Mouse (Mus musculus) cortical plate, adult 2 months (tissue): ENCODE measurements around the gene Nmrk2. TPM values are rescaled to one million over a fixed set of nuclear protein-coding genes. Genes with fewer than 3 reads are reported as not detected.

Source experiments
- H3K27ac ChIP-seq: fragments of 200-500 bp; 2 replicates; pipeline ENCODE4 v1.5.1; 2012; ENCODE audit warnings: low read length, control low read depth, inconsistent platforms; ENCODE audit not compliant: insufficient read depth
- H3K4me1 ChIP-seq: fragments of 200-500 bp; 2 replicates; pipeline ENCODE4 v1.6.1; 2011; ENCODE audit warnings: low read length; ENCODE audit not compliant: control insufficient read depth, insufficient read depth
- H3K4me3 ChIP-seq: fragments of 200-500 bp; 2 replicates; pipeline ENCODE4 v1.5.1; 2011; ENCODE audit warnings: mild to moderate bottlenecking, low read length, control low read depth; ENCODE audit not compliant: insufficient read depth
- CTCF ChIP-seq: fragments of 200-500 bp; IDR thresholded peaks from 2 replicates; pipeline ENCODE4 v1.5.1; 2011; ENCODE audit warnings: mild to moderate bottlenecking, control low read depth, low read length; ENCODE audit not compliant: insufficient read depth; ENCODE audit errors: extremely low read depth
- POLR2A ChIP-seq: fragments of 200-500 bp; IDR thresholded peaks from 2 replicates; pipeline ENCODE4 v1.6.1; 2011; ENCODE audit warnings: mild to moderate bottlenecking, low read length, control low read depth; ENCODE audit not compliant: insufficient read depth; ENCODE audit errors: extremely low read depth
- polyA plus RNA-seq: library from polyadenylated mRNA; depleted of rRNA; stranded (reverse); fragments of >200 nt; gene quantifications from 2 replicates; pipeline ENCODE4 v1.2.3, GENCODE M21; 2012; rRNA removed

Nmrk2 gene
- polyA plus RNA-seq, 1 experiment, result 0.13 TPM

DNA sequence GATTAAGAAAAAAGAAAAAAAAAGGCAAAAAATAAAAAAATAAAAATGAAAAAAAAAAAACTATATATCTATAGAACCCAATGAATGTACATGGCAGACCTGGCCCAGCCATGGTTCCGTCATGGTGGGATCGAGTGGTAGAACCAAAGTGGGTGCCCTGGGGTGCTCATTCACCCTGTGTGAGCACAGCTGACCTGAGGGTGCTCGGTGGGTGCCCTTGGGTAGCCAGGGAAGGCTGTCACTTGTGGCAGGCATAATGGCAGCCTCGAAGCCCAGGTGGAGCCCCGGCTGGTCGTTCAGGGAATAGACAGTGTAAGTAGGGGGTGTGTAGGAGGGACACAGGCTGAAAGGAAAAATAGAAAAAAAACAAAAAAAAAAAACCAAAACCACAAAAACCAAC lies 50.6 kb downstream of the Nmrk2 start:
- Histone ChIP-seq H3K27ac (no peak overlapping the region), H3K4me1 (no peaks in the 10 kb centered on the region), H3K4me3 (no peak overlapping the region)
- TF ChIP-seq CTCF, result no peak
- TF ChIP-seq POLR2A, result no peak

Other genes with a start within 250 kb of the Nmrk2 start
- 77.9 and 152 TPM in 2 replicates for gene Gng7, start 187.1 kb downstream of the Nmrk2 start, polyA plus RNA-seq
- 83.8 and 85.3 TPM in 2 replicates for gene Diras1, start 176.4 kb downstream of the Nmrk2 start, polyA plus RNA-seq
- 72.8 and 73.0 TPM in 2 replicates for gene Slc39a3, start 164.6 kb downstream of the Nmrk2 start, polyA plus RNA-seq
- gene Sgta, start 141.9 kb downstream of the Nmrk2 start, polyA plus RNA-seq, result 222 and 228 TPM in 2 replicates
- gene Thop1, start 132.0 kb downstream of the Nmrk2 start, polyA plus RNA-seq, result 66.2 and 68.5 TPM in 2 replicates
- gene Creb3l3, start 103.2 kb downstream of the Nmrk2 start, polyA plus RNA-seq, result 0.42 TPM in 2 replicates
- 192 and 201 TPM in 2 replicates for gene Map2k2, start 96.1 kb downstream of the Nmrk2 start, polyA plus RNA-seq
- gene Zbtb7a, start 66.8 kb downstream of the Nmrk2 start, polyA plus RNA-seq, result 46.9 and 49.9 TPM in 2 replicates
- 21.3 and 22.5 TPM in 2 replicates for gene Pias4, start 34.1 kb downstream of the Nmrk2 start, polyA plus RNA-seq
- gene Eef2, start 25.4 kb downstream of the Nmrk2 start, polyA plus RNA-seq, result 1,040 and 1,088 TPM in 2 replicates
- 71.2 and 77.1 TPM in 2 replicates for gene Dapk3, start 19.0 kb downstream of the Nmrk2 start, polyA plus RNA-seq
- gene 4930442H23Rik, start 18.2 kb downstream of the Nmrk2 start, polyA plus RNA-seq, result not detected in 2 replicates
- 166 and 169 TPM in 2 replicates for gene Atcay, start 28.8 kb upstream of the Nmrk2 start, polyA plus RNA-seq
- gene Zfr2, start 31.1 kb upstream of the Nmrk2 start, polyA plus RNA-seq, result 93.1 and 105 TPM in 2 replicates
- gene Matk, start 50.9 kb upstream of the Nmrk2 start, polyA plus RNA-seq, result 475 and 540 TPM in 2 replicates
- 61.1 and 64.7 TPM in 2 replicates for gene Mrpl54, start 64.9 kb upstream of the Nmrk2 start, polyA plus RNA-seq
- gene Apba3, start 64.9 kb upstream of the Nmrk2 start, polyA plus RNA-seq, result 52.1 and 58.2 TPM in 2 replicates
- 0.15 and 0.17 TPM in 2 replicates for gene Tjp3, start 89.5 kb upstream of the Nmrk2 start, polyA plus RNA-seq
- 414 and 443 TPM in 2 replicates for gene Pip5k1c, start 90.9 kb upstream of the Nmrk2 start, polyA plus RNA-seq
- 32.2 and 33.0 TPM in 2 replicates for gene Cactin, start 119.1 kb upstream of the Nmrk2 start, polyA plus RNA-seq
- gene Tbxa2r, start 126.7 kb upstream of the Nmrk2 start, polyA plus RNA-seq, result 2.7 and 2.9 TPM in 2 replicates
- 1.2 and 1.4 TPM in 2 replicates for gene Gipc3, start 141.2 kb upstream of the Nmrk2 start, polyA plus RNA-seq
- gene Hmg20b, start 148.4 kb upstream of the Nmrk2 start, polyA plus RNA-seq, result 34.4 and 36.3 TPM in 2 replicates
- 30.1 and 30.8 TPM in 2 replicates for gene Mfsd12, start 155.4 kb upstream of the Nmrk2 start, polyA plus RNA-seq
- gene 4930404N11Rik, start 163.8 kb upstream of the Nmrk2 start, polyA plus RNA-seq, result 0.45 and 0.52 TPM in 2 replicates
- 75.5 and 76.0 TPM in 2 replicates for gene Fzr1, start 176.5 kb upstream of the Nmrk2 start, polyA plus RNA-seq
- 106 and 108 TPM in 2 replicates for gene Dohh, start 182.4 kb upstream of the Nmrk2 start, polyA plus RNA-seq
- gene Gm48551, start 182.4 kb upstream of the Nmrk2 start, polyA plus RNA-seq, result 5.8 and 5.9 TPM in 2 replicates
- gene Gm48552, start 187.0 kb upstream of the Nmrk2 start, polyA plus RNA-seq, result 6.8 and 7.8 TPM in 2 replicates
- 2.5 and 3.0 TPM in 2 replicates for gene Smim24, start 191.0 kb upstream of the Nmrk2 start, polyA plus RNA-seq